Mouse (Mus musculus): ENCODE data around the gene Stxbp3.

The Stxbp3 gene

GRCm38 (mm10) chr3:108795554-108796299 lies 44.6 kb downstream of the Stxbp3 start:
- DNase-seq (ENCODE audit: low spot score) = no peak

DNA sequence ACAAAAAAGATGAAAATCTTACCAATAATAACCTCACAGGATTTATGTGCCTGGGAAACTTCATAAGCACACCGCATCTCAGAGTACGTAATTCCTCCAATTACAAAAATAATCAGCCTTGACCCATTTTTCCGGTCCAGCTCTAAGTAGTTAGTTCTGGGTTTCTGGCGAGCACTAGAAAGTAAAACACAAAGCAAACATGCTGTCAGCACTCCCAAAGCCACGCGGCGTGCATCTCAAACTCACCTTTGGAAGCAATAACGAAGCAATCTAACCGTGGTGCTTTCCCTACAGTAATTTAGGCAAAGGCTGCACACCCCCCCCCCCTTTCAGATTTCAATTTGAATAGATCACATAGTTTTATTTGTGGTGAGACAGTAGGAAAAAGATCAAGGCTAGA lies 45.5 kb downstream of the Stxbp3 start:
- DNase-seq (ENCODE audit: low spot score) = no peak

DNA sequence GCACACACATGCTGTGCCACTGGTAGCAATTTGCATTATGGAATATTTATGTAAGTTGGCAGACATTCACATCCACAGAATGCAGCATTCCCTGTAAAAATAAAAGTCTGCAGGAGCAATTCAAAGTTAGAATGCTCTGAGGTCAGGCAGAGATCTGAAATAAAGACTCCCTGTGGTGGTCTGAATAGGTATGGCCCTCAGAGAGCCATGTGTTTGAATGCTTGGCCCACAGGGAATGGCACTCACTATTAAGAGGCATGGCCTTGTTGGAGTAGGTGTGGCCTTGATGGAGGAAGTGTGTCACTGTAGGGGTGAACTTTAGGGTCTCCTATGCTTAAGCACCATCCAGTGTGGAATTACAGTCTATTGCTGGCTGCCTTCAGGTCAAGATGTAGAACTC lies 47.9 kb downstream of the Stxbp3 start:
- no peak for DNase-seq (ENCODE audit: low spot score)

GRCm38 (mm10) chr3:108791054-108791706 lies 49.1 kb downstream of the Stxbp3 start:
- no peak for DNase-seq (ENCODE audit: low spot score)

- no peak for DNase-seq (ENCODE audit: low spot score)
Observed at GRCm38 (mm10) chr3:108790499-108790898, 49.8 kb downstream of the Stxbp3 start.

- DNase-seq (ENCODE audit: low spot score) = peak; percentile 39
Observed at GRCm38 (mm10) chr3:108789299-108789698, 51.0 kb downstream of the Stxbp3 start.

DNA sequence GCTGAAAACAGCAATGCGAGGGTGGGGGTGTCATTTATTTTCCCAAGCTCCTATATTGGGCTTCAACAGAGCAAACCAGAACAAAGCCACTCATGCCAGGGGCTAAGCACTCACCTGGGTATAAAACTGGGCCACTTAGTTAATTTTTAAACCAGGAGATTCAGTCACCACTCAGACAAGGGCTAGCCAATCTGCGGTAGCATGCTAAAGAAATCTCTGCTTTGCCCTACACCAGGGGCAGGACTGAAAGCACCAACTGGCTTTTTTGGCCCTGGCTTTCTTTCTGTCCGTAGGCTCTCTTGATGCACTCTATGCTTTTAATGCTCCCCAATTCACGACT lies 51.9 kb downstream of the Stxbp3 start:
- no peak for DNase-seq (ENCODE audit: low spot score)

DNA sequence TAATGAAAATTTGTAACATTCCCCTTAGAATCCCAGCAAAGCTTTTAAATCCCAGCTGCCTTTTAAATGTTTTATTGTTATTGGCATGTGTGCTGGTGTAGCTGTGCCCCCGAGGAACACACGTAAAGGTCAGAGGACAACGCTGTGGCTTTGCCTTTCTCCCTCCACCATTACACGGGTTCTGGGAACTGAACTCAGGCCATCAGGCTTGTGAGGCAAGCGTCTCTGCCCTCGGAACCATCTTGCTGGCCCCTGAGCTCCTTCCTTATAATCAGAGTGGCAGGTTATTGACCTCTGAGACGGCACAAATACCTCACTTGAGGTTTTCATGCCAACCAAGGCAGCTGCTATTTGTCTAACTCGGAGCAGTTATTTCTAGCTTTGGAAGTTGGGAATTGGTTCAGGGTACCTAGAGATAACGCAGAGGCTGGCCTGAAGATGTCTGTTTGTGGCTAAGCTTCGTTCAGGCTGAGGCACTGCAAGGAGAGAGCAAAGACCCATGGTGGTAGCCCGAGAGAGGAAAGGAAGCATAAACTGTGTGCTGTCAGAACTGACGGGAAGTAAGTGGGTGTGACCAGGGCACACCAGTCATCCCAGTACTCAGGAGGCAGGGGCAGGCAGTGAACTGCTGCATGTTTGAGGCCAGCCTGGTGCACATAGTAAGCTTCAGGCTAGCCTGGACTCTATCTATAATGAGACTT lies 52.4 kb downstream of the Stxbp3 start:
- DNase-seq (ENCODE audit: low spot score) = no peak

DNA sequence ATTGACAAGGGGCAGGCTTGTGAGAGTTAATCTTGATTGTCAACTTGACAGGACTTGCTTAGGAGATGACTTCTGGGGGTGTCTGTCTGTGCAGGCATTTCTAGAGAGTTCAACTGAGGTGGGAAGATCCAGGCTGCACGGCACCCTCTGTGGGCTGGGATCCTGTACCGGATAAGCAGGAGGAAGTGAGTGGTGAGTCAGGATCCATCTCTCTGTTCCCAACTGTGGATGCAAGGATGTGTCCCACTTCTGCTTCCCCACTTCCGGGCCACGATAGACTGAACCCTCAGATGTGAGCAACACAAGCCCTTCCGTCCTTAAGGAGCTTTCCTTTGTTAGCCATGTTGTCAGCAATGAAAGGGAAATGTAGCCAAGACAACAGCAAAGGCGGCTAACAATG lies 53.8 kb downstream of the Stxbp3 start:
- no peak for DNase-seq (ENCODE audit: low spot score)

DNA sequence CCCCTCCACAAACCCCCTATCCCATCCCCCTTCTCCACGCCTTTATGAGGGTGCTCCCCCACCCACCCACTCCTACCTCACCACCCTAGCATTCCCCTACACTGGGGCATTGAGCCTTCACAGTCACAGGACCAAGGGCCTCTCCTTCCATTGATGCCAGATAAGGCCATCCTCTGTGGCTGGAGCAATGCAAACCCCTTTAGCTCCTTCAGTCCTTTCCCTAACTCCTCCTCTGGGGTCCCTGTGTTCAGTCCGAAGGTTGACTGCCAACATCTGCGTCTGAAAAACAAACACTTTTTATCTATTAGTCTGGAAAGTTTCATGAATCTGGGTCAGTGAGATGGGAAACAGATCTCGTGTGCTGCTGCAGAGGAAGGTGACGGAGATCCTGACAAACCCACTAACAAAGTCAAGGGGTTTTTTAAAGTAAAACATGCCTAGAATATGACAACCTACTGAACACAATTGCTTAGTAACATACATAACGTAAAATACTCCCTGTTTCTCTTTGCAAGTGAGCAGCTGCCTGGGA lies 57.9 kb downstream of the Stxbp3 start:
- no peak for DNase-seq (ENCODE audit: low spot score)

DNA sequence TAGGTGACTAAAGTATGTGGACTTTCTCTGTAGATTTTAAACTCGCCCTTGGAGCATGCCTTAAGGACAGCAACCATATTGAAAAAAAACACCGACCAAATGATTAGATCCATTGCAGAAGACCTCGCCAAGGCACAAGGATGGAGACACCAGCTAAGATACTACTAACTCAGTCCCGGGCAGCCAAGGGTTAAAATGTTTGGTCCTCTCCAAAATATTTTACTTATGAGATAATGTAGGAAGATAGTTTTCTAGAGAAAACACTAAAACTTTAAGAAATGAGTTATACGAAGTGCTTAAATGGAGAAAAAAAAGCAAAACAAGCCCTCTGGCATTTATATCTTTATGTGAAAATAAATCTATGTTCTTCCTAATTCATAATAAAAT lies 58.4 kb downstream of the Stxbp3 start:
- DNase-seq (ENCODE audit: low spot score) = no peak

GRCm38 (mm10) chr3:108781238-108781883 lies 59.0 kb downstream of the Stxbp3 start:
- peak; percentile 51 for DNase-seq (ENCODE audit: low spot score)

- no peak for DNase-seq (ENCODE audit: low spot score)
Observed at GRCm38 (mm10) chr3:108778761-108779540, 61.4 kb downstream of the Stxbp3 start.

DNA sequence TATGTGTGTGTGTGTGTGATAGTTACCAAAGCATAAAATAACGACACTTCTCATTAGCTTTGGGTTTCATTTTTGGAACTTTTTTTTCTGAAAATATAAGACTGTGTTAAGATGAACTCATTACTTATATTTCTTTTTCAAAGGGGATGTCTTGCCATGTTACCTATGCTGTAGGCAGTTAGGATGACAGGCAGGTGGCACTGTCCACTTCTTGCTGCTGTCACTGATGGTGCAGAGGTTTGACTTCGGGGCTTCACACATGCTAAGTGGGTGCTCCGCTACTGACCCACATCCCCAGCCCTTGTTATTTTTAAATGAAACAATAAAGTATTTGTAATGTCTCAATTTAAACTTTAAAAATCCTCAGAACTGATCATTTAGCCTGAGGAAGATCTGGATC lies 67.5 kb downstream of the Stxbp3 start:
- DNase-seq (ENCODE audit: low spot score) = no peak

GRCm38 (mm10) chr3:108772211-108772610 lies 68.1 kb downstream of the Stxbp3 start:
- DNase-seq (ENCODE audit: low spot score) = no peak

GRCm38 (mm10) chr3:108770725-108771368 lies 69.5 kb downstream of the Stxbp3 start:
- DNase-seq (ENCODE audit: low spot score) = peak; percentile 93

DNA sequence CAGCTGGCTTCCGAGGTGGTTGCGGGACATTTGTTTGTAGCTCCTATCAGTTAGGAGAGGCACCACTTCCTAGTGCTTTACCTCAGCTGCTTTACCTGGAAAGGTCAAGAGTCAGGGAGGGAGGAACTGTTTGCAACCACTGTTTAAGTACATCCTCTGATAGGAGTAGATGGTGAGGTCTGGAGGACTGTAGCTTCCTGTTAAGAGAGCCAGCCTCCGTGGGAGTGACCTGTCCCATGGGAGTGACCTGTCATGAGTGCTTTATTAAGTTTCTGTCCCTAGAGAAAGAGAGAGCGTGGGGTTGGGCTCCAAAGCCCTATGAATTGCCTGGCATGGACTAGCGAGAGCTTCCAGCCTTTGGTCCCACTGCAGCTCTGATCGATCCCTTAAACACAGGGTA lies 70.8 kb downstream of the Stxbp3 start:
- no peak for DNase-seq (ENCODE audit: low spot score)

- DNase-seq (ENCODE audit: low spot score) = no peak
Observed at GRCm38 (mm10) chr3:108767416-108767815, 72.9 kb downstream of the Stxbp3 start.

DNA sequence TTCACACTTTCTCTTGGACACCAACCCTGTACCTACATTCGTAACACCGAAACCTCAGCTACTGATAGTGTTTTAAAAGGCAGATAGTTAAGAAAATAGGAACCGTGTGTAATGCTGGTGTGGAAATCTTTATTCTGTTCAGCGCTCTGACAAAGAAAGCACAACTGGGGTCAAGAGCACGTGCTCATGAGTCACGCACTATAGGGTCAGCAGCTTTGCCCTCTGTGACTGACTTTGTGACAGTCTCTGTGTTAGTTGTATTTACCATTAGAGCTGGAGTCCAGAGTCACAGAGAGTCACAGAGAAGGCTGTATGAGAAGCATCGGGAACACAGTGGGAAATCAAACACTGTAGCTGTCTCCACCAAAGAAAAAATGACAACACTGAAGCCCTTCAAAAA lies 73.4 kb downstream of the Stxbp3 start:
- DNase-seq (ENCODE audit: low spot score) = no peak

- no peak for DNase-seq (ENCODE audit: low spot score)
Observed at GRCm38 (mm10) chr3:108765476-108765875, 74.8 kb downstream of the Stxbp3 start.

DNA sequence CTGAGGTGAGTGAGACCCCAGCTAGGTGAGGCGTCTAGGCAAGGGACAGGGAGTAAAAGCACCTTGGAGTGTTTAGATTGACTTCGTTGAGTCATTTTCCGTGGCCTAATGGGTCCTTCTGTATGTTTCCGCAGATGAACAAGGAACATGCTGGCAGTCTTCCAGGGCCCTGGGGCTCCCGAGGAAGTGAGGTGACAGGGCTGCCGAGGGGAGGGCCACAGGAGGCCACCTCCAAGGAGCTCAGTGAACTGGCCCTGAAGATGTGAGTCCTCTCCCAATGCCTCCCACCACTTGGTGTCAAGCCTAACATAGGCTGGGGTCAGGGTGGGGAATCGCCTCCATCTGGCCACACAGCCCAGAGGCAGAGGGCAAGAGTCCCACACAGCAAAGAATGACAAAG lies 75.3 kb downstream of the Stxbp3 start:
- DNase-seq (ENCODE audit: low spot score) = no peak
